In the genomic region with DNA sequence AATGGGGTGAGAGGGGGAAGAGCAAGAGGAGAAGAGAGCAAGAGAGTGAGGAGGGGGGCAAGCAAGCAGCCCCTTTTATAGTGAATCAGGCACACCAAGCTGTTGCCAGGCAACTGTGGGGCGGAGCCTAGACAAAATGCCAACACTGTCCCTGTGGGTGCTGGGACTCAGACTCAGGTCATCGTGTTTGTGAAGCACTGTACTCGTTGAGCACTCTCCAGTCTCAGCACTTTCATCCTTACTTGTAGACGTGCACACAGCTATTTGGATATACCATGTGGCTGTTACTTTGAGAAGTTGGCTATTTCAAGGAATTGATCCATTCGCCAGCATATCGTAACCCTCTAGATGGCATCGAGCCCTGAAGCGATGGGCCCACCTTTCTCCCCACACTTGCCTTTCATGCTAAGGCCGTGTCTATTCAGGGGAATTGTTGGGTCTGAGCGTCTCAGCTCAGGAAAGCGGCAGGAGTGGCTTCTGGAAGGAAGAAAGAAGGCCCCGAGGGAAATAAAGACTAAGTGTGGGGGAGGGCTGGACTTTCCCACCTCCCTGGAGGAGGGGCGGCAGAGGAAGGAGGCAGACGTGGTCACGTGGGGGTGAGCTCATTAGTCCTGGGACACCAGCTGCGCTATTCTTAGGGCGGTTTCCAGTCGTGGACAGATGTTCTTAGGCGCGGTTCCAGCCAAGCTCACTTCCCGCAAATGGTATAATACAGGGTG, we compare ENCODE assay signal across 8 mouse cellular contexts. TPM values are rescaled to one million over a fixed set of nuclear protein-coding genes. Genes with fewer than 3 reads are reported as not detected.
A peak's percentile ranks its signal among the peaks of the same experiment; 100 is the strongest.
DNase-seq lines count a peak whose midpoint lies in the region; ATAC-seq lines count a peak whose summit lies in the region.

No protein-coding gene starts in this region.

- peak overlapping the region; percentile 31 for H3K4me3 ChIP-seq in embryonic facial prominence, embryonic 13.5 days
- peak overlapping the region; percentile 37 for H3K4me3 ChIP-seq in heart, embryonic 11.5 days (ENCODE audit: low read depth, low read length)
- peak overlapping the region; percentile 28 for H3K4me3 ChIP-seq in kidney, embryonic 14.5 days (ENCODE audit: low read length)
- H3K4me3 ChIP-seq in neural tube, embryonic 12.5 days: peak overlapping the region; percentile 23; the same call in 1 of the 2 replicates

- H3K27ac ChIP-seq in embryonic facial prominence, embryonic 13.5 days: peak overlapping the region; percentile 80
- peak overlapping the region; percentile 96 for H3K27ac ChIP-seq in heart, embryonic 11.5 days (ENCODE audit: low read depth, low read length)
- H3K27ac ChIP-seq in kidney, embryonic 14.5 days (ENCODE audit: low read depth, low read length): peak overlapping the region; percentile 84
- H3K27ac ChIP-seq in neural tube, embryonic 12.5 days: peak overlapping the region; percentile 93

- H3K4me2 ChIP-seq in embryonic facial prominence, embryonic 13.5 days: peak overlapping the region; percentile 67
- peak overlapping the region; percentile 79 for H3K4me2 ChIP-seq in heart, embryonic 11.5 days
- H3K4me2 ChIP-seq in kidney, embryonic 14.5 days (replicated peaks; ENCODE audit: low read depth, low read length): peak overlapping the region; percentile 55
- H3K4me2 ChIP-seq in neural tube, embryonic 12.5 days (replicated peaks): peak overlapping the region; percentile 62

- peaks cover 44% of the 10 kb centered on the region for H3K4me1 ChIP-seq in embryonic facial prominence, embryonic 13.5 days
- peaks cover 66% of the 10 kb centered on the region for H3K4me1 ChIP-seq in heart, embryonic 11.5 days (ENCODE audit: control insufficient read depth, insufficient read depth, low read length)
- peaks cover 25% of the 10 kb centered on the region for H3K4me1 ChIP-seq in kidney, embryonic 14.5 days (ENCODE audit: control insufficient read depth, insufficient read depth, low read length)
- H3K4me1 ChIP-seq in neural tube, embryonic 12.5 days: peaks cover 76% of the 10 kb centered on the region

- WGBS in embryonic facial prominence, embryonic 13.5 days: 1% methylated on average over 21 of the region's 21 CpGs
- WGBS in heart, embryonic 11.5 days (ENCODE audit: insufficient replicate concordance): 2% methylated on average over 21 of the region's 21 CpGs
- WGBS in kidney, embryonic 14.5 days: 1% methylated on average over 21 of the region's 21 CpGs
- under 1% methylated on average over 21 of the region's 21 CpGs for WGBS in neural tube, embryonic 12.5 days

- DNase-seq in thymus, adult 18-20 months: peak; percentile 36 to 59
- DNase-seq in thymus, postnatal 10 days (ENCODE audit: low spot score in 2 of 2): no peak
- DNase-seq in lung, adult 18-20 months: peak; percentile 90 to 94
- peak; percentile 48 for DNase-seq in thymus, postnatal 14 days

- no peaks in the 10 kb centered on the region for H3K27me3 ChIP-seq in embryonic facial prominence, embryonic 13.5 days
- H3K27me3 ChIP-seq in heart, embryonic 11.5 days (ENCODE audit: control insufficient read depth, insufficient read depth, low read length): no peaks in the 10 kb centered on the region
- no peaks in the 10 kb centered on the region for H3K27me3 ChIP-seq in kidney, embryonic 14.5 days (ENCODE audit: control insufficient read depth, insufficient read depth, low read length)
- H3K27me3 ChIP-seq in neural tube, embryonic 12.5 days (replicated peaks): no peaks in the 10 kb centered on the region

- peak; percentile 56; the same call in 1 of the 2 replicates for ATAC-seq in embryonic facial prominence, embryonic 13.5 days (ENCODE audit: insufficient number of reproducible peaks, insufficient read depth, low FRiP score, low TSS enrichment, low read depth)
- peak; percentile 74 for ATAC-seq in heart, embryonic 11.5 days (replicated peaks; ENCODE audit: insufficient number of reproducible peaks, low FRiP score, low TSS enrichment)
- peak; percentile 85 for ATAC-seq in kidney, embryonic 14.5 days (ENCODE audit: low FRiP score, low TSS enrichment)
- peak; percentile 78 for ATAC-seq in neural tube, embryonic 12.5 days (ENCODE audit: low FRiP score, low read depth)

- H3K9ac ChIP-seq in embryonic facial prominence, embryonic 13.5 days: peak overlapping the region; percentile 54
- H3K9ac ChIP-seq in heart, embryonic 11.5 days (ENCODE audit: low read depth, low read length): peak overlapping the region; percentile 79
- no peak overlapping the region; the same call in 1 of the 2 replicates for H3K9ac ChIP-seq in kidney, embryonic 14.5 days (ENCODE audit: low read depth, low read length)
- H3K9ac ChIP-seq in neural tube, embryonic 12.5 days: peak overlapping the region; percentile 47

- no peaks in the 10 kb centered on the region for H3K9me3 ChIP-seq in embryonic facial prominence, embryonic 13.5 days
- no peaks in the 10 kb centered on the region for H3K9me3 ChIP-seq in heart, embryonic 11.5 days (replicated peaks; ENCODE audit: control insufficient read depth, low read length)
- H3K9me3 ChIP-seq in kidney, embryonic 14.5 days (ENCODE audit: control insufficient read depth, low read length): peaks cover 2% of the 10 kb centered on the region; the same call in 1 of the 2 replicates
- H3K9me3 ChIP-seq in neural tube, embryonic 12.5 days: no peaks in the 10 kb centered on the region

- peaks cover 6% of the 10 kb centered on the region; the same call in 1 of the 2 replicates for H3K36me3 ChIP-seq in embryonic facial prominence, embryonic 13.5 days
- H3K36me3 ChIP-seq in heart, embryonic 11.5 days (ENCODE audit: control insufficient read depth, insufficient read depth, low read length): no peaks in the 10 kb centered on the region
- peaks cover 4% of the 10 kb centered on the region; the same call in 1 of the 2 replicates for H3K36me3 ChIP-seq in kidney, embryonic 14.5 days (ENCODE audit: control insufficient read depth, insufficient read depth, low read length)
- H3K36me3 ChIP-seq in neural tube, embryonic 12.5 days: no peaks in the 10 kb centered on the region

RNA-seq across cellular contexts. Expression of gene Trak1, which starts 16.5 kb away (rescaled TPM):
- 17.7 and 17.8 TPM in 2 replicates for polyA plus RNA-seq in embryonic facial prominence, embryonic 13.5 days (2015; fragmentation: Nextera tagmentation; extraction: Ambion mirVana)
- 21.3 and 27.2 TPM in 2 replicates for polyA plus RNA-seq in heart, embryonic 11.5 days (2014; fragmentation: Nextera tagmentation; extraction: Ambion mirVana)
- 10.8 and 15.4 TPM in 2 replicates for polyA plus RNA-seq in kidney, embryonic 14.5 days (2014; fragmentation: Nextera tagmentation; extraction: Ambion mirVana)
- 40.7 and 41.7 TPM in 2 replicates for polyA plus RNA-seq in neural tube, embryonic 12.5 days (2016; fragmentation: Nextera tagmentation; extraction: Ambion mirVana)

RNA-seq across cellular contexts. Expression of gene Ulk4, which starts 36.8 kb away (rescaled TPM):
- polyA plus RNA-seq in embryonic facial prominence, embryonic 13.5 days (2015; fragmentation: Nextera tagmentation; extraction: Ambion mirVana): 213 and 290 TPM in 2 replicates
- 101 and 106 TPM in 2 replicates for polyA plus RNA-seq in heart, embryonic 11.5 days (2014; fragmentation: Nextera tagmentation; extraction: Ambion mirVana)
- 124 and 166 TPM in 2 replicates for polyA plus RNA-seq in kidney, embryonic 14.5 days (2014; fragmentation: Nextera tagmentation; extraction: Ambion mirVana)
- 143 and 144 TPM in 2 replicates for polyA plus RNA-seq in neural tube, embryonic 12.5 days (2016; fragmentation: Nextera tagmentation; extraction: Ambion mirVana)

Comparison
In these comparisons a context has a peak if more than half of its experiments do, and no peak if none do; other contexts are left out.
1. DNase-seq: peak in thymus, adult 18-20 months (2 of 2), lung, adult 18-20 months (2 of 2) and thymus, postnatal 14 days (single experiment); none in thymus, postnatal 10 days (0 of 2).
2. Peak in every context shown above with its lines, with median percentiles within 50 percentile points of each other: ATAC-seq, H3K27ac ChIP-seq, H3K4me2 ChIP-seq and H3K4me3 ChIP-seq.